Mouse (Mus musculus): ENCODE data around the gene Klhl20. TPM values are rescaled to one million over a fixed set of nuclear protein-coding genes. Genes with fewer than 3 reads are reported as not detected.

Klhl20 gene
- polyA plus RNA-seq, 1 experiment = 29.0 TPM

- no peak overlapping the region for H3K4me3 ChIP-seq (ENCODE audit: insufficient read depth, low read length)
- peaks cover 2% of the 10 kb centered on the region; the same call in 1 of the 2 replicates for H3K4me1 ChIP-seq (ENCODE audit: control insufficient read depth, insufficient read depth, low read length)
- no peak overlapping the region for H3K27ac ChIP-seq (ENCODE audit: insufficient read depth, low read length)
- TF ChIP-seq CTCF (IDR thresholded peaks at IDR 0.05; ENCODE audit: borderline replicate concordance, insufficient read depth, low read length) = no peak
- TF ChIP-seq POLR2A (IDR thresholded peaks at IDR 0.05; ENCODE audit: low read depth, low read length) = no peak
Observed at GRCm38 (mm10) chr1:161077243-161077642, 54.1 kb downstream of the Klhl20 start.

GRCm38 (mm10) chr1:161076238-161076637 lies 55.1 kb downstream of the Klhl20 start:
- H3K4me1 ChIP-seq (ENCODE audit: control insufficient read depth, insufficient read depth, low read length) = peaks cover 2% of the 10 kb centered on the region; the same call in 1 of the 2 replicates
- no peak overlapping the region for H3K27ac ChIP-seq (ENCODE audit: insufficient read depth, low read length)
- no peak overlapping the region for H3K4me3 ChIP-seq (ENCODE audit: insufficient read depth, low read length)
- TF ChIP-seq CTCF (IDR thresholded peaks at IDR 0.05; ENCODE audit: borderline replicate concordance, insufficient read depth, low read length) (no peak), POLR2A (IDR thresholded peaks at IDR 0.05; ENCODE audit: low read depth, low read length) (no peak)

- H3K27ac ChIP-seq (ENCODE audit: insufficient read depth, low read length) = peak overlapping the region; percentile 12
- H3K4me1 ChIP-seq (ENCODE audit: control insufficient read depth, insufficient read depth, low read length) = peaks cover 2% of the 10 kb centered on the region; the same call in 1 of the 2 replicates
Observed at GRCm38 (mm10) chr1:161071272-161071620, 60.1 kb downstream of the Klhl20 start.

GRCm38 (mm10) chr1:161070352-161071271 lies 60.7 kb downstream of the Klhl20 start, which contains the start of the genes Dars2 and Cenpl:
Gene Dars2, minus strand, starts transcription at chr1:161070658.
Gene Cenpl, plus strand, starts transcription at chr1:161070713.
- Histone ChIP-seq H3K4me3 (ENCODE audit: insufficient read depth, low read length) (peak within 1 kb of the TSS; percentile 96), H3K4me1 (ENCODE audit: control insufficient read depth, insufficient read depth, low read length) (peaks cover 2% of the 10 kb centered on the region; the same call in 1 of the 2 replicates), H3K27ac (ENCODE audit: insufficient read depth, low read length) (peak within 1 kb of the TSS; percentile 12)
- peak; percentile 59; the same call in 1 of the 2 replicates for TF ChIP-seq POLR2A (IDR thresholded peaks at IDR 0.05; ENCODE audit: low read depth, low read length)
- TF ChIP-seq CTCF (IDR thresholded peaks at IDR 0.05; ENCODE audit: borderline replicate concordance, insufficient read depth, low read length) = no peak

More at GRCm38 (mm10) chr1:161071272-161071620, 60.1 kb downstream of the Klhl20 start:
- peak overlapping the region; percentile 96 for H3K4me3 ChIP-seq (ENCODE audit: insufficient read depth, low read length)
- no peak for TF ChIP-seq POLR2A (IDR thresholded peaks at IDR 0.05; ENCODE audit: low read depth, low read length)
- TF ChIP-seq CTCF (IDR thresholded peaks at IDR 0.05; ENCODE audit: borderline replicate concordance, insufficient read depth, low read length) = no peak

GRCm38 (mm10) chr1:161063351-161063750 lies 68.0 kb downstream of the Klhl20 start:
- Histone ChIP-seq H3K4me3 (ENCODE audit: insufficient read depth, low read length) (no peak overlapping the region), H3K4me1 (ENCODE audit: control insufficient read depth, insufficient read depth, low read length) (no peaks in the 10 kb centered on the region), H3K27ac (ENCODE audit: insufficient read depth, low read length) (no peak overlapping the region)
- TF ChIP-seq CTCF (IDR thresholded peaks at IDR 0.05; ENCODE audit: borderline replicate concordance, insufficient read depth, low read length) (no peak), POLR2A (IDR thresholded peaks at IDR 0.05; ENCODE audit: low read depth, low read length) (no peak)

GRCm38 (mm10) chr1:161057164-161057563 lies 74.1 kb downstream of the Klhl20 start:
- Histone ChIP-seq H3K27ac (ENCODE audit: insufficient read depth, low read length) (no peak overlapping the region), H3K4me3 (ENCODE audit: insufficient read depth, low read length) (no peak overlapping the region), H3K4me1 (ENCODE audit: control insufficient read depth, insufficient read depth, low read length) (no peaks in the 10 kb centered on the region)
- no peak for TF ChIP-seq CTCF (IDR thresholded peaks at IDR 0.05; ENCODE audit: borderline replicate concordance, insufficient read depth, low read length)
- TF ChIP-seq POLR2A (IDR thresholded peaks at IDR 0.05; ENCODE audit: low read depth, low read length) = no peak

GRCm38 (mm10) chr1:161046972-161047371 lies 84.3 kb downstream of the Klhl20 start:
- Histone ChIP-seq H3K4me3 (ENCODE audit: insufficient read depth, low read length) (no peak overlapping the region), H3K27ac (ENCODE audit: insufficient read depth, low read length) (no peak overlapping the region), H3K4me1 (ENCODE audit: control insufficient read depth, insufficient read depth, low read length) (no peaks in the 10 kb centered on the region)
- TF ChIP-seq CTCF (IDR thresholded peaks at IDR 0.05; ENCODE audit: borderline replicate concordance, insufficient read depth, low read length) (no peak), POLR2A (IDR thresholded peaks at IDR 0.05; ENCODE audit: low read depth, low read length) (no peak)

- H3K27ac ChIP-seq (ENCODE audit: insufficient read depth, low read length) = no peak overlapping the region
- TF ChIP-seq CTCF (IDR thresholded peaks at IDR 0.05; ENCODE audit: borderline replicate concordance, insufficient read depth, low read length) = no peak
- TF ChIP-seq POLR2A (IDR thresholded peaks at IDR 0.05; ENCODE audit: low read depth, low read length) = no peak
- H3K4me1 ChIP-seq (ENCODE audit: control insufficient read depth, insufficient read depth, low read length) = 0 out of 2 replicates have a peak, but pooled peaks cover 4% of the 10 kb centered on the region
- H3K4me3 ChIP-seq (ENCODE audit: insufficient read depth, low read length) = no peak overlapping the region
Observed at GRCm38 (mm10) chr1:161041261-161042020, 89.9 kb downstream of the Klhl20 start.

- 0 out of 2 replicates have a peak, but pooled peaks cover 4% of the 10 kb centered on the region for H3K4me1 ChIP-seq (ENCODE audit: control insufficient read depth, insufficient read depth, low read length)
- no peak overlapping the region for H3K4me3 ChIP-seq (ENCODE audit: insufficient read depth, low read length)
- no peak overlapping the region for H3K27ac ChIP-seq (ENCODE audit: insufficient read depth, low read length)
- TF ChIP-seq POLR2A (IDR thresholded peaks at IDR 0.05; ENCODE audit: low read depth, low read length) (no peak; the same call in 1 of the 2 replicates), CTCF (IDR thresholded peaks at IDR 0.05; ENCODE audit: borderline replicate concordance, insufficient read depth, low read length) (no peak)
Observed at GRCm38 (mm10) chr1:161040855-161041254, 90.5 kb downstream of the Klhl20 start.
